Mouse (Mus musculus): Measurements from ENCODE around the gene Gm17304. TPM values are rescaled to one million over a fixed set of nuclear protein-coding genes. Genes with fewer than 3 reads are reported as not detected.

Gm17304 gene
- polyA plus RNA-seq, 1 experiment from 2014 or later, result not detected

DNA sequence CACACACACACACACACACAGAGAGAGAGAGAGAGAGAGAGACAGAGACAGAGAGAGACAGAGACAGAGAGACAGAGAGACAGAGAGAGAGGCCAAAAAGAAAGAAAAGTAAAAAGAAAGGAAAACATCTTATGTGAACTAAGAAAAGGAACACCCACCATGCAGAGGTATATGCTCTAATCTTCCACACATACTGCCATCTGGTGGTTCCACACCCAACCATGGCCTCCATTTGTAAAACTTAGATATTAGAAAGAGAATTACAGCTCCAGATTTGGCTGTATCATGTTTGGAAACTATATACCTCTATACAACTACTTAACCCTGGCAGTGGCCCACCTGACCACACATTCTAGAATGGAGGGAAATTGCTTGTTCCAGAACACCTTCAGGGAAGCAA, 14.5 kb upstream of the Gm17304 start:
- Histone ChIP-seq H3K4me3 (no peak overlapping the region), H3K4me1 (replicated peaks) (peaks cover 15% of the 10 kb centered on the region), H3K36me3 (peaks cover 31% of the 10 kb centered on the region), H3K9me3 (0 out of 2 replicates have a peak, but pooled peaks cover 3% of the 10 kb centered on the region), H3K27ac (no peak overlapping the region), H3K27me3 (ENCODE audit: insufficient read depth, poor library complexity, severe bottlenecking) (no peaks in the 10 kb centered on the region)
- DNase-seq (ENCODE audit: low spot score), result no peak

DNA sequence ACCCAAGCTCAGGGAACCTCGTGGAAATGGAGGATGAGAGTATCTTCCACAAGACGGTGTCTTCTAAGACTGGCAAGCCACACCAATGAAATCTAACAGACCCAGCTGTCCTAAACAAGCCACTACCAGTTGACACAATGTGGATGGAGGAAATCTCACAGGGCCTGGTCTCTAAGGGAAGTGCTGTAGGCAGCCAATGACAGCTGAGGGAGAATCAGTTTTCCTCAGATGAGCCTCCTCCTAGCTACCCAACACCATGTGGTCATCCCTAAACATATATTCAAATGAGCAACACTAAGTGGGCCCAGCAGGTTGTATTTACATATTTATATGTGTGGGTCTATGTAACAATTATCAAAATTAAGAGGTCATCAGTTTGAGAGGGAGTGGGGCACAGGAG, 11.4 kb upstream of the Gm17304 start:
- no peak for DNase-seq (ENCODE audit: low spot score)
- Histone ChIP-seq H3K36me3 (peaks cover 30% of the 10 kb centered on the region), H3K4me3 (no peak overlapping the region), H3K27ac (no peak overlapping the region), H3K9me3 (no peaks in the 10 kb centered on the region), H3K27me3 (ENCODE audit: insufficient read depth, poor library complexity, severe bottlenecking) (no peaks in the 10 kb centered on the region), H3K4me1 (replicated peaks) (peaks cover 24% of the 10 kb centered on the region)
- WGBS, result 89% methylated on average over 2 of the region's 2 CpGs

DNA sequence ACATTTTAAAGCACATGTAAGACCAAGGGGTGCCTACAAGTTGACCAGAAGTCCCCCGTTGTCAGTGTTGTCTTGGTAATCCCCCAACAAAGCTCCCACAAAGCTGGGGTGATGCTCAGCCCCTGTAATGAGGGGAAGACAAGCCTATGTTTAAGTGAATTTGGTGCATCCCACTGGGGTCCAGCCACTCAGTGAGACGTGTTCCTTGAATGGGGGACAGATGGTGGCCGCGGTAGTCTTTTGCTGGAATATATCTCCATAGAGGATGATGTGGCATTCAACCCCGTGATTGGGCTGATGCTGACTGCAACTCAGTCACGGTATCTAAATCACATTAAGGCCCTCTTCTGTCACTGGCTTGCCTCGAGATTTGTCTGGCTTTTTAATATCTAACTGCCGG, 9.4 kb upstream of the Gm17304 start:
- no peak for DNase-seq (ENCODE audit: low spot score)
- H3K9me3 ChIP-seq, result no peaks in the 10 kb centered on the region
- H3K27me3 ChIP-seq (ENCODE audit: insufficient read depth, poor library complexity, severe bottlenecking), result no peaks in the 10 kb centered on the region
- peaks cover 31% of the 10 kb centered on the region for H3K36me3 ChIP-seq
- H3K4me3 ChIP-seq, result no peak overlapping the region
- H3K27ac ChIP-seq, result no peak overlapping the region
- peaks cover 24% of the 10 kb centered on the region for H3K4me1 ChIP-seq (replicated peaks)
- 74% methylated on average over 8 of the region's 8 CpGs for WGBS

DNA sequence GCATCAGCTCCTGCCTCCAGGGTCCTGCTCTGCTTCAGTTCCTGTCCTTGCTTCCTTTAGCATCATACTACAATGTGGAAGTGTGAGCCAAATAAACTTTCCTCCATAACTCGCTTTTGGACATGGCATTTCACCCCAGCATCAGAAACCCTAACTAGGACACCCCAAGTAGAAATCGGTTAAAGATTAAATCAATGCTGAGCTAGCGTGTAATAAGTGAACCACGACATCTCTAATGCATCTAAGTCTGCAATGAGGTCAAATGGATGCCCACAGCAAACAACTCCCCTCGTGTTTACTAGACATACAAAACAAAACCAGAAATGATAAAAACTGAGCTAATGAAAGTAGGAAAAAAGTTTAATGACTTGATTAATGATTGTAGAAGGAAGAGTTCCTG, 4.5 kb upstream of the Gm17304 start:
- Histone ChIP-seq H3K9me3 (no peaks in the 10 kb centered on the region), H3K4me1 (replicated peaks) (peaks cover 9% of the 10 kb centered on the region), H3K36me3 (peaks cover 39% of the 10 kb centered on the region), H3K27ac (no peak overlapping the region), H3K4me3 (no peak overlapping the region), H3K27me3 (ENCODE audit: insufficient read depth, poor library complexity, severe bottlenecking) (no peaks in the 10 kb centered on the region)
- WGBS, result 95% methylated on average over 5 of the region's 5 CpGs
- DNase-seq (ENCODE audit: low spot score), result no peak

DNA sequence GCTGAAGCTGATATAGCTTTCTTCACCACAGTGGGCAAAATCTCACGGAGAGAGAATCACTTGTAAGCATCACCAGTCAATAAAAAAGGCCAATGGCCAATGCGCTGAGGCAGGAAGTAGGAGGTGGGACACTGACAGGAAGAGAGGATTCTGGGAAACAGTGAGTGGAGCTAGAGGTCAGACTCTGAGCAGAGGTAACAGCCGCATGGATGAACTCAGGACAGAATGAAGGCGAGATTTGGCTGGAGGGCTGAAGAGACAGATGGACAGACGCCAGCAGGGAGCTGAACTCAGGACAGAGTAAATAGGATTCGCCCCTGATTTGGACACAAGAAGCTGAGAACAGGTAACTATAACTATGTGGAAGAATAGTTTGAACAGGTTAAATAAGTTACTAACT, 3.8 kb upstream of the Gm17304 start:
- Histone ChIP-seq H3K27me3 (ENCODE audit: insufficient read depth, poor library complexity, severe bottlenecking) (no peaks in the 10 kb centered on the region), H3K36me3 (peaks cover 32% of the 10 kb centered on the region), H3K9me3 (no peaks in the 10 kb centered on the region), H3K4me3 (no peak overlapping the region), H3K27ac (no peak overlapping the region), H3K4me1 (replicated peaks) (0 out of 2 replicates have a peak, but pooled peaks cover 2% of the 10 kb centered on the region)
- WGBS, result 89% methylated on average over 6 of the region's 6 CpGs
- DNase-seq (ENCODE audit: low spot score), result no peak

DNA sequence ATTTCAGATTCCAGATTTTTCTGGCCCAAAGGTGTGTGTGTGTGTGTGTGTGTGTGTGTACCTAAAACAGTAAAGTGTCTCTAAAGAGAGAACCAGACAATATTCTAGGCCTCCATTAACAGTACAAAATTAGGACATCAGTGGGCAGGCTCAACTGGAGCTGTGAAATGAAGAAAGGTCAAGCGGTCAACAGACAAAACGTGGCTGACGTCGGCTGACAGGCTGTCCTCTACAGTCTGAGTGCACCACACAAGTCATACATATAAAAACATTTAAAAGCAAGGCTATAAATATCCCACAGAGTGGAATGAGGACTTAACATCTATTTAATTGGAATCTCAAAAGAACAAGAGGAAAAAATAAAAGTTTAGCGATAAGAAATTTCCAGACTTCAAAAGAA, 1.8 kb upstream of the Gm17304 start:
- H3K36me3 ChIP-seq, result peaks cover 40% of the 10 kb centered on the region
- no peak overlapping the region for H3K4me3 ChIP-seq
- H3K27ac ChIP-seq, result no peak overlapping the region
- no peaks in the 10 kb centered on the region for H3K9me3 ChIP-seq
- H3K27me3 ChIP-seq (ENCODE audit: insufficient read depth, poor library complexity, severe bottlenecking), result no peaks in the 10 kb centered on the region
- no peak for DNase-seq (ENCODE audit: low spot score)
- WGBS, result 87% methylated on average over 5 of the region's 5 CpGs
- H3K4me1 ChIP-seq (replicated peaks), result no peaks in the 10 kb centered on the region

DNA sequence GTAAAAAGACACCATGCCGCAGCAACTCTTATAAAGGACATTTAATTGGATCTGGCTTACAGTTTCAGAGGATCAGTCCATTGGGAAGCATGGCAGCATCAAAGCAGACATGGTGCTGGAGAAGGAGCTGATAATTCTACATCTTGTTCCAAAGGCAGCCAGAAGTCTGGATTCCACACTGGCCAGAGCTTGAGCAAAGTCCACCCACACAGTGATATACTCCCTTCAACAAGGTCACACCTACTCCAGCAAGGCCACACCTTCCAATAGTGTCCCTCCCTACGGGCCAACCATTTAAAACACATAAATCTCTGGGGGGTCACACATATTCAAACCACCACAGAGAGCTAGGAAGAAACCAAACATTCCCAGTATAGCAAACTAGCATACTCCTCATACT, 3.3 kb downstream of the Gm17304 start:
- Histone ChIP-seq H3K4me1 (replicated peaks) (no peaks in the 10 kb centered on the region), H3K27ac (no peak overlapping the region), H3K4me3 (no peak overlapping the region), H3K9me3 (no peaks in the 10 kb centered on the region), H3K36me3 (peaks cover 50% of the 10 kb centered on the region), H3K27me3 (ENCODE audit: insufficient read depth, poor library complexity, severe bottlenecking) (no peaks in the 10 kb centered on the region)
- WGBS, result 96% methylated on average over 2 of the region's 2 CpGs
- no peak for DNase-seq (ENCODE audit: low spot score)

DNA sequence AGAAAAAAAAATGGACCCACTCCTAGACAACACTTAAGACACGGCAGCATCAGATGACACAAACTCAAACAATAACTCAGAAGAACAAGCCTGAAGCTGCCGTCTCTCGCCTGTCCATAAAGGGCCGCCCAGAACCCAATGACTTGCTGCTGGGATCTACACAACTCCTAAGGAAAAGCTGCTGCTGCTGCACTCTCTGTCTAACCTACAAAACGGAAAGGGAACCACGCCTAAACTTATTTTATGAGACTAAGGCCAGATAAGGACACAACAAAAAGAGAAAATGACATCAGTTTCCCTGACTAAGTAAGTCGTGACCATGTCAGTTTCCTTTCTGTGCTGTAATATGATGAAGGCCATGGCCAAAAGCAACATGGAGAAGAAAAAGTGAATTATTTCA, 5.7 kb downstream of the Gm17304 start:
- Histone ChIP-seq H3K36me3 (peaks cover 52% of the 10 kb centered on the region), H3K4me1 (replicated peaks) (no peaks in the 10 kb centered on the region), H3K9me3 (no peaks in the 10 kb centered on the region), H3K4me3 (no peak overlapping the region), H3K27ac (no peak overlapping the region), H3K27me3 (ENCODE audit: insufficient read depth, poor library complexity, severe bottlenecking) (no peaks in the 10 kb centered on the region)
- no peak for DNase-seq (ENCODE audit: low spot score)
- 89% methylated on average over 7 of the region's 7 CpGs for WGBS

DNA sequence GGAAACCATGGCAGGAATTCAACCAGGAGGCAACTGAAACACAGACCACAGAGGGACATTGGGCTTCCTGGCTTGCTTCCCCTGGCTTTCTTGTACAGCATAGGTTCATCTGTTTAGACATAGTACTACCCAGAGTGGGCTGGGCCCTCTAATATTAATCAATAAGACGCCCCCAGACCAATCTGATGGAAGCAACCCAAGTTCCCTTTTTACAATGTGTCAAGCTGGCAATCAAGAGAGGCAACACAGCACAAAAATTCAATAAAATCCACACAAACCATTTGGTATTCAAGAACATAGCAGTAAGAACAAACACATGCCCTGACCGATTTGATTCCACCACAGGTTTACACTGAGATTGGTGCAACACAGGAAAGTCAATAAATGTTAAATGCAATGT, 6.1 kb downstream of the Gm17304 start:
- Histone ChIP-seq H3K36me3 (peaks cover 55% of the 10 kb centered on the region), H3K4me1 (replicated peaks) (no peaks in the 10 kb centered on the region), H3K4me3 (no peak overlapping the region), H3K27ac (no peak overlapping the region), H3K9me3 (no peaks in the 10 kb centered on the region), H3K27me3 (ENCODE audit: insufficient read depth, poor library complexity, severe bottlenecking) (no peaks in the 10 kb centered on the region)
- DNase-seq (ENCODE audit: low spot score), result no peak
- WGBS, result 94% methylated on average over 2 of the region's 2 CpGs

DNA sequence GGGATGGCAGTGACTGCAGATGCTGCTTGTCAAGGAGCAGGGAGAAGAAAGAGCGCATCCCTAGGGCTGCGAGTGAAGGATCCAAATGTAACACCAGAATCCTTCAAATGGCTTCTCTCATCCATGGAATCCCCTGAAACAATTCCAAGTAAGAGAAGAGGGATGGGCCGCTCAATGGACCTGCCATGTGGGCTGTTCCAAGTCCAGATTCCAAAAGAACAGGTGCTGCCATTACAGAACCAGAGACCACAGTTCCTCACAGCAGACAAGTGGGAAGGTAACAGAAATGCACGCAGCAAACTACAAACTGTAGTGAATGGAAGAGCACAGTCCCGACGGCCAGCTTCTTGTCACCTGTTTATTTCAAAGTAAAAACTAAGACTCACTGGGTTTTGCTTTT, 11.5 kb downstream of the Gm17304 start:
- Histone ChIP-seq H3K27ac (no peak overlapping the region), H3K9me3 (no peaks in the 10 kb centered on the region), H3K4me3 (no peak overlapping the region), H3K27me3 (ENCODE audit: insufficient read depth, poor library complexity, severe bottlenecking) (no peaks in the 10 kb centered on the region), H3K36me3 (peaks cover 71% of the 10 kb centered on the region), H3K4me1 (replicated peaks) (no peaks in the 10 kb centered on the region)
- WGBS, result 92% methylated on average over 6 of the region's 6 CpGs
- no peak for DNase-seq (ENCODE audit: low spot score)

DNA sequence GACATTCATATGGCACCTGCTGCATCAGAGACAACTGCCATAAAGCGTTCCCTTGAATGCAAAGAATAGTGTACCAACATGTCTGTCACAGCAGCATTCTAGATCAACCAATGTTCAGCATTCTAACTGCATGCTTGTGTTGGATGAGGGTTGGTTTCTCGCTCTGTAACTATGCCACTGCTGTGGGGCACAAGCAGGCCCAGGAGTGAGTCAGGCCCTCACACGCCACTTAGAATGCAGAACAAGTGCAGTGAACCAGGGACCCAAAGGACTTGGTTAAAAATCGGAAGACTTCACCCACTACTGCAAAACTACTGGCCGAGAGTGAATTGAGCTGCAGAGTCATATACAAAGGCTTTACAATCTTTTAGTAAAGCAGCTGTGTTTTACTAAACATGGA, 13.3 kb downstream of the Gm17304 start:
- DNase-seq (ENCODE audit: low spot score), result no peak
- H3K4me3 ChIP-seq, result no peak overlapping the region
- peaks cover 75% of the 10 kb centered on the region for H3K36me3 ChIP-seq
- H3K9me3 ChIP-seq, result no peaks in the 10 kb centered on the region
- WGBS, result 93% methylated on average over 5 of the region's 5 CpGs
- no peaks in the 10 kb centered on the region for H3K27me3 ChIP-seq (ENCODE audit: insufficient read depth, poor library complexity, severe bottlenecking)
- H3K27ac ChIP-seq, result no peak overlapping the region
- H3K4me1 ChIP-seq (replicated peaks), result no peaks in the 10 kb centered on the region

DNA sequence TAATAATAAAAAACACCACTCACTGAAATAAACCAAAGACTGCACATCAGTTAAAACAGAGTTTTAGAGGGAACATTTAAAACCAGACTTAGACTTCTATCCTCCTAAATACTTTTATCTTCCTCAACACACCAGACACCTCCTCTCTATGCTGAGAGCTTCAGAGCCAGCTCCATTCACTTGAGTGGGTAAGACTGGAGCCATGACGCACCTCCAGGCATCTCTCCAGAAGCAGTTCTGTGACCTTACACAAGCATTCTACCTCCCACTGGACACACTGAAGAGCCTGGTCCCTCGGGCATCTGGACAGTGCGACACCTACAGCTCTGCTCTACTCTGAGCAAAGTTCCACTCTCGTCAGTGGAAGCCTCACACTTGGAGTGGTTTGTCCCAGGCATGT, 14.4 kb downstream of the Gm17304 start:
- peaks cover 68% of the 10 kb centered on the region for H3K36me3 ChIP-seq
- no peaks in the 10 kb centered on the region for H3K27me3 ChIP-seq (ENCODE audit: insufficient read depth, poor library complexity, severe bottlenecking)
- no peak overlapping the region for H3K27ac ChIP-seq
- 93% methylated on average over 4 of the region's 4 CpGs for WGBS
- 0 out of 2 replicates have a peak, but pooled peaks cover 2% of the 10 kb centered on the region for H3K4me1 ChIP-seq (replicated peaks)
- H3K4me3 ChIP-seq, result no peak overlapping the region
- H3K9me3 ChIP-seq, result no peaks in the 10 kb centered on the region
- DNase-seq (ENCODE audit: low spot score), result no peak

DNA sequence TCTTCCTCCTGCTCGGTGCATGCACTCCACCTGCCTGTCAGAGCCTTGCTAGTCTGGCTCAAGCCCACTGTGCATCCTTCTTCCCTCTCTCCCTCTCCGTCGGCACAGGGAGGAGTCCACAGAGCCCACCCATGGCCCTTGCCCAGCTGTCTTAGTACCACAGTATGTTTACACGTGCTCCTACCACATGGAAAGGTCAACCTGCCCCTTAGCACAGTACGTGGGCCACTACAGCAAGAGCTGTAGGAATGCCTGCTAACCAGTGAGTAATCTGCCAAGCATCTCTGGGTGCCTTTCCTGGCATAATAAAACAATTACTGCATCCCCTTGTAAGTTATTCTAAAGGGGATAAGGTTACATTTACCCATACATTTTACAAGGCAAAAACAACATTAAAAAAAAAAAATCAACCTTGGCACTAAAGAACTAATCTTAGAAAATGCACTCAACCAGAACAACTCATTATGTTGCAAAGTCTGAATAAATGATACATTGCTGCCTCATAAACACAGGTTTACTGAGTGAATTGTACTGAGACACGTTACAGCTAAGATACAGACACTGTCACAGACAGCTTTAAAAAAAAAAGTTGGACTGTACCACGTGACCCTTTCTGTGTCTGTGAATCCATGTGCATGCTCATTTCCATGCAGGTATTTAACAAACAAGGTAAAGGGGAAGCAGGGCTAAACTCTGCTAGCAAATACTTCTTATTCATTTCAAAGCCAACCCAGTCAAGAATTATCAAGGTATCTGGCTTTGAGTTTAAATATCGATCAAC, 19.7 kb downstream of the Gm17304 start:
- no peak overlapping the region for H3K4me3 ChIP-seq
- H3K27ac ChIP-seq, result no peak overlapping the region
- H3K4me1 ChIP-seq (replicated peaks), result 0 out of 2 replicates have a peak, but pooled peaks cover 4% of the 10 kb centered on the region
- DNase-seq (ENCODE audit: low spot score), result no peak
- peaks cover 34% of the 10 kb centered on the region for H3K36me3 ChIP-seq
- WGBS, result 85% methylated on average over 8 of the region's 8 CpGs
- H3K9me3 ChIP-seq, result no peaks in the 10 kb centered on the region
- H3K27me3 ChIP-seq (ENCODE audit: insufficient read depth, poor library complexity, severe bottlenecking), result no peaks in the 10 kb centered on the region

Measured in hindbrain, embryonic 10.5 days (tissue).